Mouse (Mus musculus) cortical plate, adult 2 months (tissue): ENCODE results near the gene Adad2. TPM values are rescaled to one million over a fixed set of nuclear protein-coding genes. Genes with fewer than 3 reads are reported as not detected.

Source experiments
- H3K27ac ChIP-seq: fragments of 200-500 bp; 2 replicates; pipeline ENCODE4 v1.5.1; 2012; ENCODE audit warnings: low read length, control low read depth, inconsistent platforms; ENCODE audit not compliant: insufficient read depth
- H3K4me1 ChIP-seq: fragments of 200-500 bp; 2 replicates; pipeline ENCODE4 v1.6.1; 2011; ENCODE audit warnings: low read length; ENCODE audit not compliant: control insufficient read depth, insufficient read depth
- H3K4me3 ChIP-seq: fragments of 200-500 bp; 2 replicates; pipeline ENCODE4 v1.5.1; 2011; ENCODE audit warnings: mild to moderate bottlenecking, low read length, control low read depth; ENCODE audit not compliant: insufficient read depth
- CTCF ChIP-seq: fragments of 200-500 bp; IDR thresholded peaks from 2 replicates; pipeline ENCODE4 v1.5.1; 2011; ENCODE audit warnings: mild to moderate bottlenecking, control low read depth, low read length; ENCODE audit not compliant: insufficient read depth; ENCODE audit errors: extremely low read depth
- POLR2A ChIP-seq: fragments of 200-500 bp; IDR thresholded peaks from 2 replicates; pipeline ENCODE4 v1.6.1; 2011; ENCODE audit warnings: mild to moderate bottlenecking, low read length, control low read depth; ENCODE audit not compliant: insufficient read depth; ENCODE audit errors: extremely low read depth
- polyA plus RNA-seq: library from polyadenylated mRNA; depleted of rRNA; stranded (reverse); fragments of >200 nt; gene quantifications from 2 replicates; pipeline ENCODE4 v1.2.3, GENCODE M21; 2012

The Adad2 gene
- polyA plus RNA-seq, 1 experiment = 0.23 TPM

DNA sequence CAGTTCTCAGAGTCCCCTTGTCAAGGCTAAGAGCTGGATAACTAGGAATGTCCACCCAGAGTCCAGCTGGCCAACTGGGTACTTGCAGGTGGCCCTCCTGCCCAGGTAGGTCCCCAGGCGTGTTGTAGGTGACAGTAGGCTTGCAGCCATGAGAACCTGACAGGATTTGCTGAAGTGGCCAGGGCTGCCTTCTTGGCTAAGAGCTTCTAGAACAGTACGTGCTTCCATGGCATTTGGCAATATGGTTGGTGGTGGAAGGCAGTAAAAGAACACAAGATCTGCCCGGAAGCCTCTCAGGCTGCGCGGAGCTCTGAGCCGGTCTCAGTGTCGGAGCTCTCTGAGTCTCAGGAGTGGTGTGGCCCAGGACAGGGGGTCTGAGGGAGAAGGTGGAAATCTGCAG is 12.4 kb downstream of the Adad2 start:
- H3K4me1 ChIP-seq = no peaks in the 10 kb centered on the region
- no peak overlapping the region for H3K27ac ChIP-seq
- no peak overlapping the region for H3K4me3 ChIP-seq
- TF ChIP-seq POLR2A = no peak
- no peak for TF ChIP-seq CTCF

- H3K4me3 ChIP-seq = no peak overlapping the region
- no peaks in the 10 kb centered on the region for H3K4me1 ChIP-seq
- TF ChIP-seq CTCF (no peak), POLR2A (no peak)
- no peak overlapping the region for H3K27ac ChIP-seq
Observed at GRCm38 (mm10) chr8:119625788-119626187, 13.2 kb downstream of the Adad2 start.

DNA sequence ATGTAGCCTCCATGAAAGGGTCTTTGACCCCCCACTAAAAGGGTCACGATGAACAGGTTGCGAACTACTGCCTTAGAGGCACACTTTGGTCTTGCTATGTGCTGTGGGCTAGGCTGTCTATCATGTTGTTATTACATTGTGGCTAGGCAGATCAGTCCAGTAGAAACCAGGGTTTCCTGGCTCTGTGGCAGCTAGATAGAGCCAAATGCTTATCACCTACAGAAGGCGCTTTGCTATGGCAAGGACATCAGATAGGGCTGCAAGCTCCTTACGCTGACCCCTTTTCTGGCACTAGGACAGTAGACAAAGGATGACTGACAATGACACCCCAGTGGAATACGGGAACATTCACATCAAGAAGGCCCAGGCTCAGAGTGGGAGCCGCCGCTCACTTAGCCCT is 14.7 kb downstream of the Adad2 start:
- Histone ChIP-seq H3K27ac (no peak overlapping the region), H3K4me3 (no peak overlapping the region), H3K4me1 (no peaks in the 10 kb centered on the region)
- TF ChIP-seq CTCF (no peak), POLR2A (no peak)

DNA sequence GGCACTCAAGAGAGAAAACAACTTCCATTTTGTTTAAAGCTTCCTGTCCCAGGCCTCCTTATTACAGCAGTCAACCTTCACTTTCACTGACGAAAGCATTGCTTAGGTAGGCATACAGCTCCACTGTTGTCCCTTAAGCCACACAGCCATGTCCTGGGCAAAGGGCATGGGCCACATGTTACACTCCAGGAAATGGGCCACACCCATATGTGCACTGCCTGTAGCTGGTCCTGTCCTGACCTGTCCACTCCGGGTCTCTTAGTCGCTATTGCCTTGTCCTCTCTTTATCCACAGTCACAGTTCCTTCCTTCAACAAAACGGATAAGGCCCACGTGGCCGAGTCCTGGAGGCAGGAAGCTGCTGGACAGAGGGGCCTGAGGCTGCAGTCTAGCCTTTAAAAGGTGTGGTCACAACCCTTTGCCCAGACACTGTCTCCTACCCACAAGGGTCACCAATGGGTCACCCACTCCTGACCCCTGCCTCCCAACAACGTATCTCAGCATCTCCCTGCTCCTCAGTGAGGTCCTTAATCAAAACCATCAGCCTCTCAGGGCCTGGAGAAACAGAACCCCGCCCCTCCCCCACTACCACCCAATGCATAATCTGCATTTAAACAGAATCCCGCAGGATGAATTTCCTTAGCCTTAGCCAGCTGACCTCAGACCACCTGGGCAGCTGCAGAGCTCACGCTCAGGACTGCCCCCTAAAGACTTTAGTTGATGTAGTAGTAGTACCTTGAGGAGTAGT is 15.2 kb downstream of the Adad2 start:
- H3K4me3 ChIP-seq = no peak overlapping the region
- TF ChIP-seq CTCF = no peak
- no peak for TF ChIP-seq POLR2A
- H3K4me1 ChIP-seq = no peaks in the 10 kb centered on the region
- H3K27ac ChIP-seq = no peak overlapping the region

GRCm38 (mm10) chr8:119630841-119631240 is 18.3 kb downstream of the Adad2 start:
- no peak overlapping the region for H3K27ac ChIP-seq
- TF ChIP-seq CTCF (no peak), POLR2A (no peak)
- H3K4me1 ChIP-seq = no peaks in the 10 kb centered on the region
- H3K4me3 ChIP-seq = no peak overlapping the region

DNA sequence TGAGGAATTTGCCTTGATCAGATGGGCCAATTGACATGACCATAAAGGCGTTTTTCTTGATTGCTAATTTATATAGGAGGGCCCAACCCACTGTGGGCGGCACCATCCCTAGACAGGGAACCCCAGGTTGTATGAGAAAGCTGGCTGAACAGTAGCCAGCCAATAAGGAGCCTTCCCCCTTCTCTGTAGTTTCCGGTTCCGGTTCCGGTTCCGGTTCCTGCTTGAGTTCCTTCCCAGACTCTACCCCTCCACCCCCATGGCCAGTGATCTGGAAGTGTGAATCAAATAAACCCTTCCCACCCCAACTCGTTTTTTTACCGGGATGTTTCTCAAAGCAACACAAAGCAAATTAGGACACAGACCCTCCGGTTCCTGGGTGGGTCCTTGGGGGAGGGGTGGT is 19.7 kb downstream of the Adad2 start:
- no peak overlapping the region for H3K27ac ChIP-seq
- TF ChIP-seq CTCF (no peak), POLR2A (no peak)

DNA sequence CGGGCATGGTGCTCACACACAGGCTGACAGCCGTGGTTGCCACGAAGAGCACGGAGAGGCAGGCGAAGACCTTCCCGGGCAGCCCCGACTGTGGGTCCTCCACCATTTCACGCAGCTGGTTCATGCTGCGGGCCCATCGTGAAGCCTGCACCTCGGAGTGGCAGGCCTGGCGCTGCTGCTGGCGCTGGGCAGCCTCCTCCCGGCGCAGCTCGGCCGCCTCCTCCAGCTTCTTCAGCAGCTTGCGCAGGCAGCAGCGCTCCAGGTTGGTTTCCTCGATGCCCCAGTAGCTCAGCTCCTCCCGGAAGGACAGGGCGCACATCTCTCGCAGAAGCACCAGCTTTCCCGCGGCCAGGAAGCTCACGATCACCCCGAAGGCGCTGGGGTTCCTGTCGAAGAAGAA is 20.4 kb downstream of the Adad2 start:
- H3K4me1 ChIP-seq = no peaks in the 10 kb centered on the region
- TF ChIP-seq POLR2A = no peak

More for the DNA sequence above, 19.7 kb downstream of the Adad2 start:
- Histone ChIP-seq H3K4me1 (no peaks in the 10 kb centered on the region), H3K4me3 (no peak overlapping the region)

GRCm38 (mm10) chr8:119634616-119635336 is 22.2 kb downstream of the Adad2 start:
- no peak overlapping the region for H3K4me3 ChIP-seq
- H3K4me1 ChIP-seq = no peaks in the 10 kb centered on the region
- no peak overlapping the region for H3K27ac ChIP-seq
- no peak for TF ChIP-seq POLR2A
- TF ChIP-seq CTCF = no peak

More for the DNA sequence above, 20.4 kb downstream of the Adad2 start:
- Histone ChIP-seq H3K4me3 (no peak overlapping the region), H3K27ac (no peak overlapping the region)

DNA sequence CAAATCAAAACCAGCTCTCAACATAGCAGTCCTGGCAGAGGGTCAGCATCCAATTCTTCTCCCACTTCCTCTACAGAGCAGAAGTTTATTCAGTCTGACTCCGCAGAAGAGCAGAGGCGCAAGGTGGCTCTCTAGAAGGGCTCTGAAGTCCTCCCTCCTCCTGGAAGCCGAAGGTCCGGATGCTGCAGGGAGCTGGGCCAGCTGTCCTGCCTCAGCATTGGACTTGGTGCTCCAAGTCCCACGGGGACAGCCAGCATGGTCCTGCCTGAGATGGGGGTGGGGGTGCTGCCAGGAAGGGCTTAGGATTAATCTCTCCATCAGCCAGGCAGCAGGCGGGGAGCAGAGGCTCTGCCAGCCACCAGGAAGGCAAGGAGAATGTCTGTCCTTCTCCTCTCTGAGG is 22.8 kb downstream of the Adad2 start, which contains the start of gene Kcng4:
Gene Kcng4, minus strand, starts transcription at position 303 of the 400 bp plus-strand sequence.
- no peaks in the 10 kb centered on the region for H3K4me1 ChIP-seq
- H3K27ac ChIP-seq = no peak within 1 kb of the TSS
- TF ChIP-seq POLR2A = no peak
- no peak for TF ChIP-seq CTCF
- H3K4me3 ChIP-seq = no peak within 1 kb of the TSS

DNA sequence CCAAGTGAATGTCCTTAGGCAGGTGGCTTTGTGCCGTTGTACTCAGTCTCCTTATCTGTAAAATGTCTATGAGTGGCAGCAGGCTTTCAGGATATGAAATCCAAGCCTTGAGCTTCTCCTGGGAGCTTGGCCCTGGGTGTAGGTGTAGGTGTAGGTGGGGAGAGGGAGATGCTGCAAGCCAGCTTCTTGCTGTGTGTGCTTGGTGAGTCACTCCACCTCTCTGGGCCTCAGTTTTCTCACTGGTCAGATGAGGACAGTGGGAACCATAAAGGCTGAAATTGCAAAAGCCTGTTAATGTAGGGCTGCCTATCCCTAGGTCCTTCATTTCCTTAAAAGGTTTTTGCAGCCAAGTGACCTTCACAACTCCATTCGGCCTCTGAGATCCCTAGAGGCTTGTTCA is 23.4 kb downstream of the Adad2 start:
- Histone ChIP-seq H3K4me1 (no peaks in the 10 kb centered on the region), H3K4me3 (no peak overlapping the region), H3K27ac (no peak overlapping the region)
- TF ChIP-seq CTCF (no peak), POLR2A (no peak)
